Mouse (Mus musculus): ENCODE measurements around the gene Nckap1. TPM values are rescaled to one million over a fixed set of nuclear protein-coding genes. Genes with fewer than 3 reads are reported as not detected.

Nckap1 gene
- total and polyA plus RNA-seq, 2 experiments from 2014 or later, result 82.5 to 136 TPM

DNA sequence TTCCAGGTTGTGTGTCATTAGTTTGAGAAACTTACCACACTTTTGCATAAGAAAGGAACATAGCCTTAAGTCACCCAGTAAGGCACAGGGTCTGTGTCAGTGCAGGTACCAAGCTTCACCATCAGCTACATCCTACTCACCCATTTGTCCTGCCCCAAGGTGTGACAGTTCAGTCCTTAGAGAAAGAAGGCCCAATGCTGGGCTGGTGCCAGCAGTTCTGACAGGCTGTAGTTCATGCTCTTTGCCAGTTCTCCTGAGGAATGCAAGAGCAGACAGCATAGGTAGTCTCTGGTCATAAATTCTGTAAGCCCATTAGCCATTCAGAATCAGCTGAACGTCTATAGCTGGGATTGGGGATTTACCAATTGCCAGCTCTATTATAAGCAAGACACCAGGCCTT, 105.3 kb downstream of the Nckap1 start:
- TF ChIP-seq CTCF (IDR thresholded peaks at IDR 0.05), result no peak
- no peak overlapping the region for H3K4me2 ChIP-seq (ENCODE audit: low read depth, low read length, poor library complexity, severe bottlenecking)
- no peaks in the 10 kb centered on the region for H3K4me1 ChIP-seq (ENCODE audit: insufficient read depth, low read length)
- H3K36me3 ChIP-seq (ENCODE audit: insufficient read depth, low read length), result no peaks in the 10 kb centered on the region
- ATAC-seq (ENCODE audit: low FRiP score) (no peak), DNase-seq (ENCODE audit: low spot score) (no peak)
- no peaks in the 10 kb centered on the region for H3K9me3 ChIP-seq (ENCODE audit: low read length)
- no peak overlapping the region for H3K4me3 ChIP-seq (ENCODE audit: low read depth, low read length)
- 41% methylated on average over 1 of the region's 1 CpGs for WGBS
- H3K27me3 ChIP-seq (ENCODE audit: insufficient read depth, low read length), result no peaks in the 10 kb centered on the region
- H3K9ac ChIP-seq (replicated peaks; ENCODE audit: low read length, poor library complexity, severe bottlenecking), result no peak overlapping the region
- no peak overlapping the region for H3K27ac ChIP-seq (ENCODE audit: low read depth, low read length)

DNA sequence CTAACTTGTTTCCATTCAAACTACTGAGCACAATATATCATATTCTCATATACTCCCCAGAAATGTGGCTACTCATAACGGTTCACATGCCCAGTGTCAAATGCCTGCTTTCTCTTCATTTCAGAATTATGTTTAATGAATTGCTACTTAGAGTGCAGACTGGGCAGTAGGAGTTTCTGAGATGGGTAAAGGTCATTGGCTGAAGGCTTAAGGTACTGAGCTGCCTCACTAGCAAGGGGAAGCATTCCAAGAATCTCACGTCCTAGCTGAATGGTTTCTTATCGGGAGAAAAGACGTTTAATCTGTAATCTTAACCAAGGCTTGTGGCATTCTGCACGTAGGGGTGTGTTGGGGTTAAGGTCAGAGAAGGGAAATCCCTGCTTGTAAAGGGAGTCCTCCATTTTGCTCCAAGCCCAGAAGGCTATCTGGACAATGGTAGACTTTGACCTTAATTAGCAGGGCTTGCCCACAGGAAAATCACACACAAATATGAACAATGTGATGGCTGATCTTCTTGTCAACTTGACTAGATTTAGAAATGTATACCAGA, 106.9 kb downstream of the Nckap1 start:
- Histone ChIP-seq H3K9ac (replicated peaks; ENCODE audit: low read length, poor library complexity, severe bottlenecking) (no peak overlapping the region), H3K9me3 (ENCODE audit: low read length) (no peaks in the 10 kb centered on the region), H3K27ac (ENCODE audit: low read depth, low read length) (no peak overlapping the region), H3K27me3 (ENCODE audit: insufficient read depth, low read length) (no peaks in the 10 kb centered on the region), H3K4me1 (ENCODE audit: insufficient read depth, low read length) (no peaks in the 10 kb centered on the region), H3K4me2 (ENCODE audit: low read depth, low read length, poor library complexity, severe bottlenecking) (no peak overlapping the region), H3K4me3 (ENCODE audit: low read depth, low read length) (no peak overlapping the region), H3K36me3 (ENCODE audit: insufficient read depth, low read length) (no peaks in the 10 kb centered on the region)
- 81% methylated on average over 5 of the region's 5 CpGs for WGBS
- ATAC-seq (ENCODE audit: low FRiP score), result no peak
- TF ChIP-seq CTCF (IDR thresholded peaks at IDR 0.05), result no peak
- DNase-seq (ENCODE audit: low spot score), result no peak

DNA sequence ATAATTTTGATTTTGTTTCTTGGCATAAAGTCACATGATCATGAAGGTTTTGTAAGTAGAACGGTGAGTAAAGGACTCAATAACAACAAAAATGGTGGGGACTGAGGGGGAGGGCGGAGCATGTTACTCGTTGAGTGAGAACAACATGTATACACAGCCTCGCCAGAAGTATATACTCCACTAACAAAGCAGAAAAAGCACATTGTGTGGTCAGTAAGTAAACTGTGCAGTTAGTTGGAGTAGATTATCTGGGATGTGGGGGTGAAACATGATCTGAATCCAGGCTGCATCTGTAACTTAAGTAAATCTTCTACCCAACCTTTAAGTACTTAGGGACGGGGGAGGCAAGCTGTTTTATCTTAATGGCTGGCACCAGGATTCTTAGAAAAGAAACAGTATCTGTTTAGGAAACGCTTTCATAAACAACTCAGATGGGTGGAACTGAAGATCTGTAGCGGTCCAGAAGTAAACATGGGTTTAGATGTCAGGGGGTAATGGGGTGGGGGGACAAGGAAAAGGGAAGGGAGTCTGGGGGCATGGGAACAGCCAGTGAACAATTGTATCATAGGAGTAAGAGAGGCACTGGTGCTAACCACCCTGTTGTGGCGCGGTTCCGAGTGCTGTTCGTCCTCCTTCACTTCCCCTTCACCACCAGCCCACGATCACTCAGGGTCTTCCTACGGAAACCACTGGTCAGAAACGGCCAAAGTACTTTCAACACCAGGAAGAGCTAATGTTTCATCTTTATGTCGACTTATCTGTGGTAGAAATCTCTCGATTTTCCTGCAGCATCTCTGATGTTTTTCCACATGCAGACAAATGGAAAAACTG, 115.0 kb downstream of the Nckap1 start:
- H3K4me2 ChIP-seq (ENCODE audit: low read depth, low read length, poor library complexity, severe bottlenecking), result no peak overlapping the region
- 88% methylated on average over 16 of the region's 16 CpGs for WGBS
- DNase-seq (ENCODE audit: low spot score) (no peak), ATAC-seq (ENCODE audit: low FRiP score) (no peak)
- no peak overlapping the region for H3K4me3 ChIP-seq (ENCODE audit: low read depth, low read length)
- no peaks in the 10 kb centered on the region for H3K36me3 ChIP-seq (ENCODE audit: insufficient read depth, low read length)
- H3K27ac ChIP-seq (ENCODE audit: low read depth, low read length), result no peak overlapping the region
- no peak overlapping the region for H3K9ac ChIP-seq (replicated peaks; ENCODE audit: low read length, poor library complexity, severe bottlenecking)
- no peaks in the 10 kb centered on the region for H3K9me3 ChIP-seq (ENCODE audit: low read length)
- no peaks in the 10 kb centered on the region for H3K4me1 ChIP-seq (ENCODE audit: insufficient read depth, low read length)
- H3K27me3 ChIP-seq (ENCODE audit: insufficient read depth, low read length), result no peaks in the 10 kb centered on the region
- no peak for TF ChIP-seq CTCF (IDR thresholded peaks at IDR 0.05)

DNA sequence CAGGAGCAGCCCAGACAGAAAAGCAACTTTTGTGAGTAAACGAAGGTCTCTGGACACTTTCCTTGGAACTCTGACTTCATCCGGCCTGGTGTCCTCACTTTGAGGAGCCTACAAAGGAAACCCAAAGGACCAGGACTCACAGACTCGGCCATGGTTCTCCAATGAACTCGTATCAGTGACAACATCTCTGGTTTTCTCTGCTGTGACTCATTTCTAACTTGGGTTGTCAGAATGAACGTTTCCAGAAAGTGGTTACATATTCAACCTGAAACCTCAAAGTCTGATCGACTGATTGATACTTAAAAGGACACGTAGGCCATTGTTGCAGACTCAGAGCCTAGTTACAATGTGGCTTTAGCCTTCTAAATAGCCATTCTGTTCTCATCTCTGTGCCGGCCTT, 119.4 kb downstream of the Nckap1 start:
- DNase-seq (ENCODE audit: low spot score) (no peak), ATAC-seq (ENCODE audit: low FRiP score) (no peak)
- Histone ChIP-seq H3K27ac (ENCODE audit: low read depth, low read length) (no peak overlapping the region), H3K9me3 (ENCODE audit: low read length) (no peaks in the 10 kb centered on the region), H3K36me3 (ENCODE audit: insufficient read depth, low read length) (no peaks in the 10 kb centered on the region), H3K4me2 (ENCODE audit: low read depth, low read length, poor library complexity, severe bottlenecking) (no peak overlapping the region), H3K9ac (replicated peaks; ENCODE audit: low read length, poor library complexity, severe bottlenecking) (no peak overlapping the region), H3K27me3 (ENCODE audit: insufficient read depth, low read length) (no peaks in the 10 kb centered on the region), H3K4me3 (ENCODE audit: low read depth, low read length) (no peak overlapping the region), H3K4me1 (ENCODE audit: insufficient read depth, low read length) (no peaks in the 10 kb centered on the region)
- 51% methylated on average over 8 of the region's 8 CpGs for WGBS
- no peak for TF ChIP-seq CTCF (IDR thresholded peaks at IDR 0.05)

MicroRNA genes within 50 kb of the gene (microRNA counts, 519-probe panel; counts per million panel counts)
- microRNA mmu-miR-684, result 528 counts per million, percentile 58 among the panel's probes with 10 or more counts

Small RNAs within 50 kb of the gene (microRNA-seq; reads per million reads assigned to microRNA genes)
- not detected for gene Mir684-1 (ENCODE audit: borderline number of aligned reads)

Other genes with a start within 250 kb of the Nckap1 start
- gene Frzb, start 133.8 kb downstream of the Nckap1 start, total RNA-seq (2014; rRNA removed), result 2.5 and 2.6 TPM in 2 replicates
- gene Frzb, start 133.8 kb downstream of the Nckap1 start, polyA plus RNA-seq (2015; fragmentation: Nextera tagmentation; extraction: Ambion mirVana), result 1.3 and 2.4 TPM in 2 replicates
- gene Dusp19, start 35.7 kb upstream of the Nckap1 start, total RNA-seq (2014; rRNA removed), result 18.4 and 21.7 TPM in 2 replicates
- gene Dusp19, start 35.7 kb upstream of the Nckap1 start, polyA plus RNA-seq (2015; fragmentation: Nextera tagmentation; extraction: Ambion mirVana), result 10.6 and 11.0 TPM in 2 replicates
- gene Nup35, start 35.9 kb upstream of the Nckap1 start, total RNA-seq (2014; rRNA removed), result 48.1 and 62.8 TPM in 2 replicates
- gene Nup35, start 35.9 kb upstream of the Nckap1 start, polyA plus RNA-seq (2015; fragmentation: Nextera tagmentation; extraction: Ambion mirVana), result 34.4 and 36.7 TPM in 2 replicates